Mouse (Mus musculus) natural killer cell, adult 2 months (primary cell): ENCODE data around the gene Platr17.

Source experiments
- DNase-seq, 2 experiments: peaks; one replicate each; pipeline ENCODE4 v3.0.0; 2022; ENCODE audit warnings: low spot score in 2 of 2

The Platr17 gene

DNA sequence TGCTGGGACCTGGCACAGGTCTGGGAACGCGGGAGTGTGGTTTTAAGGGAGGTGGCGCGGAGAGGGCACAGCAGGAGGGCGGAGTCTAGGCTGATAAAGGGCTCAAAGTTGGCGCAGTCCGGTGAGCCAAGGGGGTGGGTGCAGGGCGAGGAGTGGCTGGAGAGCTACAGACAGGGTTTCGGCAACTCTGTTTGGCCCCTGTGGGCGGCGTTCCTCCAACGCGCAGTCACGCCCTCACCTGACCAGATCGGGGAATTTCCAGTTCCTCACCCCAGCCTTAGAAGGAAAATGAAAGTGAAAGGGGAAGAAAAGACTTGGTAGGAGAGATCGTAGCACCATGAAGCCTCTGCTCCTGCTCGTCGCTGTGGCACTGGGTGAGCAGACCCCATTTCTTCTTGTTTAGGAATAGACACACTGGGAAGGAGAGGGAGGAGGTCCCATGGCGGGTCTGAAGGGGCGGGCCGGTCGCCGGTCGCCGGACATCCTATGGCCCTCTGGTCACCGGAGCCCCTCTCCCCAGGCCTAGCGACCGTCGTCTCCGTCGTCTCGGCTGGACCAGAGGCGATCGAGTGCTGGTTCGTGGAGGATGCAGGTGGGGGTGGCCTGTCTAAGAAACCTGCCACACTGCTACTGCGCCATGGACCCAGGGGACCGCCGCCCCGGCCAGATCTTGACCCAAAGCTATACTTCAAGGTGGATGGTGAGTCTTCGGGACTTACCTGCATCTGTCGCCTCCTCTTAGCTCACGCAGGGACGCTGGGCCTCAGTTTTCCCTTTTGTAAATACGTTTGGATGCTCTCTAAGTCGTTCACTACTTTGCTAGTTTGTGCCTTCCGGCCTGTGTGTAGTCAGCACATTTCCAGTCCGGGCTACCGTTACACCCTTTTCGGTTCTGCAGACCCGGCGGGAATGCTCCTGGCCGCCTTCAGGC, 14.7 kb downstream of the Platr17 start:
- DNase-seq = peak; percentile 94 to 95

DNA sequence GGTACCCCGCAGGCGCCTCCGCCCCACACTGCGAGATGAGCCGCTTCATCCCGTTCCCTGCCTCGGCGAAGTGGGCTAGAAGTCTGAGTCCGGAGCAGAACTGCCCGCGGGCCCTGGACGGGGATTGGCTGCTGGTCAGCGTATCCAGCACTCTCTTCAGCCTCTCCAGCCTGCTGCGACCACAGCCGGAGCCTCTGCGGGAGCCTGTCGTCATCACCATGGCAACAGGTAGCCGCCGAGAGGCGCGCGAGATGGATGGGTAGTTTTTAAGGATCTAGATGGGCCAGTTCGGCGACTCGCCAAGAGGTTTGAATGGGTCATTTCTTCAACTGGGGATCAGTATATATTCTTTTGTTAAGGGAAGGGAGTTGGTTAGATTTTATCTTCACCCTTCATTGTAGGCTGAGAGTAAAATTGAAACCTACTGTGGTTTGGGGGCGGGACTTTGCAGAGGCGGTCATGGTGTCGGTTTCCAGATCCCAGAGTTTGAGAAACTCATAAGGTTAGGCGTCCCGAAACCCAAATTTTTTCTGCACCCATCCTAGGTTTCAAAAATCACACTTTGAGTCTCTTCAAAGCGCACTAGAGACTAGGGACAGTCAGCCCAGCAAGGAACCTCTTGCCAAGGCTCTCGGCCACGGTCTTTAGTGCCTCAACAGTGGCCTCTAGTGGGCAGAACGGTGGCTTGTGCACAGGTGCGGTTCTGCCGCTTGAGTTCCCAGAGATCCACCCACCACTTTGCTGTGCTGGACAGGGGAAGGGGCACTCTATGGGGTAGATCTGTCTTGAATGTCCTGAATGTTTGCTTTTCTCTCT, 15.6 kb downstream of the Platr17 start:
- DNase-seq = peak; percentile 82 to 86

DNA sequence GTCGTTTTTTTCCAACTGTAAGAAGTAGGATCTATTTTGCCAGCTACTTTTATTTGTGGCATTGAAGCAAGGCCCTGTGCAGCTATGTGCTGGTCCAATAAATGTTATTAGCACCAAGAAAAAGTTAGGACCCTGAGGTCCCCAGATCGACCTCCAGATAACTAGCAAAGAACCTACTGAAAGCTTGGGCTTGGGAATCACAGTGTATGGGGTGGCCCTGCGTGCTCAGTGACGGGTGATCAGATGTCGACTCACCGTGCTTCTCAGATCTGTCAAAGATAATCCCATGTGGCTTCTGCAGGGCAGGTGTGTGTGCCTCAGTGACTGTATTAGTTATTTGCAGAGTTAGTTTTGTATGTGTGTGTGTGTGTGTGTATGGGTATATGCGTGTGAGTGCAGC, 16.4 kb downstream of the Platr17 start:
- DNase-seq = no peak

DNA sequence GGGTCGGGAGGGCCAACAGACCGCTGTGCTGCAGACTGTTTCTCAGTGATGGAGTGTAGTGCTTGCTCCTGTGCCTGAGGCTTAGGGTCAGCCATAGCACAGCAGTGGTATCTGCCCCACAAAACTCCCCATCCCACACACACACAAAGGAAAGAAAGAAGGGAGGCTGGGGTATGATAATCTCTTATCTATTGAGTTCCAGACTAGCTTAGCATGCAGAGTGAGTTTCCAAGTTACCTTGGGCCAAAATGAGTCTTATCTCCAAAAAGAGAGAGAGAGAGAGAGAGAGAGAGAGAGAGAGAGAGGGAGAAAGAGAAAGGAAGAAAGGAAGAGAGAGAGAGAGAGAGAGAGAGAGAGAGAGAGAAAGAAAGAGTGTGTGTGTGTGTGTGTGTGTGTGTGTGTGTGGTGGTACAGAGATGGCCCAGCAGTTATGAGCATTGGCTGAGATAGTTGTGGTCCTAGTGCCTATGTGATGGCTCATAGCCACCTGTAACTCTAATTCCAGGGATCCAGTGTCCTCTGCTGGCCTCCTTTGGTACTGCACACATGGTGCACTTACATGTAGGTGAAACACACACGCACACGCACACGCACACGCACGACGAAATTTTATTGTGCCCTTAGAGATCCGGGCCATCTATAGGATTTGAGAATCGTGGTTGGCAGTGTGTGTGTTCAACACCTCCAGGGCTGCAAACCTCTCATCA, 19.8 kb downstream of the Platr17 start:
- peak; percentile 58 to 76 for DNase-seq

DNA sequence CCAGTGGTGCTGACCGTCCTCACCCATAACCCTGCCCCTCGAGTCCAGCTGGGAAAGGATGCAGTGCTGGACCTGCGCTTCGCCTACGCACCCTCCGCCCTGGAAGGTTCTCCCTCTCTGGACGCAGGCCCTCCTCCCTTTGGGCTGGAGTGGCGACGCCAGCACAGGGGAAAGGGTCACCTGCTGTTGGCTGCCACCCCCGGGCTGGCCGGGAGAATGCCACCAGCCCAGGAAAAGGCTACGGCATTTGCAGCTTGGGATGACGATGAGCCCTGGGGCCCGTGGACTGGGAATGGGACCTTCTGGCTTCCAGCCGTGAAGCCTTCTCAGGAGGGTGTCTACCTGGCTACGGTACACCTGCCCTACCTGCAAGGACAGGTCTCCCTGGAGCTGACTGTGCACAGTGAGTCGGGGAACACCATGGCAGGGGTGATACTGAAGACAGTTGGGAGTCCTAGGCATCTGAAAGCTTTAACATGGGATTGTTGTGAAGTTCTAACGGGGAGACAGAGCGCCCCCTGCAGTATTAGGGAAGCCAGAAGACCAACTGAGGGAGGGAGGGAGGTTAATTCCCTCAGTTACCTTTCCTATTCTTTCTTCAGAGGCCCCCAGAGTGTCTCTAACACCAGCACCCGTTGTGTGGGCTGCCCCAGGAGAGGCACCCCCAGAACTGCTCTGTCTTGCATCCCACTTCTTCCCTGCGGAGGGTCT, 20.6 kb downstream of the Platr17 start:
- no peak for DNase-seq

DNA sequence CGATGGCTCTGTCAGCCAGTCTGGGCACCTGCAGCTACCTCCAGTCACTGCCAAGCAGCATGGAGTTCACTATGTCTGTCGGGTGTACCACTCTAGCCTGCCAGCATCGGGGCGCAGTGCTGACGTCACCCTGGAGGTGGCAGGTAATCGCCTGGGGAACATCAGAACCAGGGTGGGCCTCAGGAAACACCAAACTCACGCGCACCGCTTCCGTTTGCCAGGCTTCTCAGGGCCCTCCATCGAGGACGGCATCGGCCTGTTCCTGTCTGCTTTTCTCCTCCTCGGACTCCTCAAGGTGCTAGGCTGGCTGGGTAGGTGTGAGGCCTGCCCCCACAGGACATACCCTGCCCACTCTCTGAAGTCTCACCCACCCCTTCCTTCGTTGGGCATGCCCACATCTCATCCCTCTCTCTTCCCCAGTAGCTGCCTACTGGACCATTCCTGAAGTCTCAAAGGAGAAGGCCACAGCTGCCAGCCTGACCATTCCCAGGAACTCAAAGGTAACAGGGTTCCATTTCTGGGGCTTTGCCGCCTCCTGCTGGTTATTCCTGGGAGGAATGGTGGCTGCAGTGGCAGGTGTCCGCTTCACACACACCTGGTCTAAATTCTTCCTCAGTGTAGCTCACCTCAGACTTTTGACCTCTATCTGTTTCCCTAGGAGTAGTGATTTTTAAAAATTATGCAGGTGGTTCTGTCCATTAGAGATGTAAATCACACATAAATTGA, 21.4 kb downstream of the Platr17 start:
- DNase-seq = no peak

DNA sequence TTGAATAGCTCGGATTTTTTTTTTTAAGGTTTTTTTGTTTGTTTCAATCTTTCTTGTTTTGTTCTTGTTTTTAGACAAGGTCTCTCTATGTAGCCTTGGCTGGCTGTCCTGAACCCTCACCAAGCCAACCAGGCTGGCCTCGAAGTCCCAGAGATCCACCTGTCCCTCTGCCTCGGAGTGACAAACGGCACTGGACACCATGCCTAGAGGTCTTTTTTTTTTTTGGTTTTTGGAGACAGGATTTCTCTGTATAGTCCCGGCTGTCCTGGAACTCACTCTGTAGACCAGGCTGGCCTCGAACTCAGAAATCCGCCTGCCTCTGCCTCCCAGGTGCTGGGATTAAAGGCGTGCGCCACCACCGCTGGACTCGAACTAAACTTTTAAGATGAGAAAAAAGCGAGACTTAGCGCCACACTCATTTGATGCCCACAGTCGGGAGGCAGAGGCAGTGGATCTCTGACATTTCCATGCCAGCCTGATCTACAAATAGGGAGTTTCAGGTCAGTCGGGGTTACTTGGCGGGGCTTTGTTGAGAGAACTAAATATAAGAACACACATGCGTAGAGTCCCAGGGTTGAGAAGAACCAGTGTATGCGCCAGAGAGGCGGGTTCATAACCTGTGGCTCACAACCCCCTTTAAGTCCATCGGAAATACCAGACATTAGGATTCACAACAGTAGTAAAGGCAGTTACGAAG, 23.5 kb downstream of the Platr17 start:
- DNase-seq = no peak

DNA sequence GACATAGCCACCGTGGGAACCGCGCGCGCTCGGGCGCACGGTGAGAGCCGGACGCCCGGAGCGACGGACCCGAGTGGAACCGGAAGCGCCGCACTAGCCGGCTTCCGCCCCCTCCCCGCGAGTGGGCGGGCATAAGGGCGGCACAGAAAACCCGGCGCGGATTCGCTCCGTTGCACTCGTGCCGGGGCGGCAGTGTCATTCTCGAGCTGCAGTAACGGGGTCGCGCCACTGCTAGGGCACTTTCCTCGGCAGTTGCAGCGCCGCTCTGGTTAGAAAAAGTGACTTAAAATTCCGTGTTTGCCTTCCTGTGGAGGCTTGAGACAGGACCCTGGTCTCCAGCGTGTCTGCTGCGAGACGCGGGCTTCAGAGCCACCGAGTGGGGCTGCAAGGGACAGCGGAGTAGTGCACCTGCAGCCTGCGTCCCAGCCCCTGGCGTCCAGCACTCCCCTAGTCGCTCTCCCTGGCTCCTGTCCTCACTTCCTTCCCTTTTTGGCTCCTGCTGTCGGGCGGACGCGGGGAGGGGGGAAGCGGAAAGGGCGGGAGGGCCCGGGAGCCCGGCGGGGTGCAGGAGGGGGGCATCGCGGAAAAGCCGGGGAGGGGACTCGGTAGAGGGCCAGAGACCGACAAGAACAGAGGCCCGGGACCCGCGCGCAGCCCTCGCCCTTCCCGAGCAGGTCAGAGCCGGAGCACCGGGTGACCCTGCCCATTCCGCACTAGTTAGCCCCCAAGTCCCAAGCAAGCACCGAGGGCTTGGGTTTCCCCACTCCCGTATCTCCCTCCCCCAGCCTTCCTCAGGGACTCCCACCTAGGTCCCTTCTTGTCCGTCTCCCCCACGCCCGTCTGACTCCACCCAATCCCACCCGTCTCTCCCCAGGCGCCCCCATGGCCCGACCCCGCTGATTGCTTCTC, 24.7 kb downstream of the Platr17 start, which contains the start of gene Rgl2:
TSS of gene Rgl2 (plus strand) at position 173 of the 909 bp plus-strand sequence.
- DNase-seq = peak; percentile 89 to 93

DNA sequence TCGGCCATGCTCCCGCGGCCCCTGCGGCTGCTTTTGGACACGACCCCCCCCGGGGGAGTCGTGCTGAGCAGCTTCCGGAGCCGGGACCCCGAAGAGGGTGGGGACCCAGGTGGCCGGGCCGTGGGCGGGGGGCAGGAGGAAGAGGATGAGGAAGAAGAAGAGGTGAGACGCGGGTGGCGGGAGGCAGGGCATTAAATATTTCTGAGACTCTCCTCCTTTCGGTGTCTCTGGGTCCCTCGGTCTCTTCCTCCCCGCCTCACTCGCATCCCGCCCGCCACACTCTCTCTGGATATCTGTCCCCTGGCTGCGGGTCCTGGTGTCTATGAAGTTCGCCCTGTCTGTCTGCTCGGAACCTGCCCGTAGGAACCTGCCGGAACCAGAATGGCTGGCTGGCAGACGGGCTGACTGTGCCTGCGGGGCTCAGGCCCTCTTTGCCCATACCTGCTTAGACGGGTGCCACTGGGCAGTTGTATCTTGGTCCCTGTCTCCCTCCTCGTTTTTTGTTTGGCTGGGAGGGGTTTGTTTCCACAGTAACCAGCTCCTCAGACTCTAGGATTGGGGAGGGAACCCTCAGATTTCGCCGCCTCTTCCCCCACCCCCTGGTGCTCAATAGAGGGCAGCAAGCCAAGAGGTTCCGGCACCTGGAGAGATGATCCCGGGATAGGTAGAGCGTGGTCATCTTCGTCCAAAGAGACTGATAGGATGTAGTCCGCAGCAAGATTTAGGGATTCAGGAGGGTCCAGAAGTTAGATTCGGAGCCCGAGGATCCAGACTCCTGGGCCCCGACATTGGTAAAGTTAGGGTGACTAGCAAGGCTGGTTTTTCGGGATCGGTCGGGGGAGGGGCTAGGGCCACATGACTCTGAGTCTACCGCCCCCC, 25.6 kb downstream of the Platr17 start:
- no peak for DNase-seq

DNA sequence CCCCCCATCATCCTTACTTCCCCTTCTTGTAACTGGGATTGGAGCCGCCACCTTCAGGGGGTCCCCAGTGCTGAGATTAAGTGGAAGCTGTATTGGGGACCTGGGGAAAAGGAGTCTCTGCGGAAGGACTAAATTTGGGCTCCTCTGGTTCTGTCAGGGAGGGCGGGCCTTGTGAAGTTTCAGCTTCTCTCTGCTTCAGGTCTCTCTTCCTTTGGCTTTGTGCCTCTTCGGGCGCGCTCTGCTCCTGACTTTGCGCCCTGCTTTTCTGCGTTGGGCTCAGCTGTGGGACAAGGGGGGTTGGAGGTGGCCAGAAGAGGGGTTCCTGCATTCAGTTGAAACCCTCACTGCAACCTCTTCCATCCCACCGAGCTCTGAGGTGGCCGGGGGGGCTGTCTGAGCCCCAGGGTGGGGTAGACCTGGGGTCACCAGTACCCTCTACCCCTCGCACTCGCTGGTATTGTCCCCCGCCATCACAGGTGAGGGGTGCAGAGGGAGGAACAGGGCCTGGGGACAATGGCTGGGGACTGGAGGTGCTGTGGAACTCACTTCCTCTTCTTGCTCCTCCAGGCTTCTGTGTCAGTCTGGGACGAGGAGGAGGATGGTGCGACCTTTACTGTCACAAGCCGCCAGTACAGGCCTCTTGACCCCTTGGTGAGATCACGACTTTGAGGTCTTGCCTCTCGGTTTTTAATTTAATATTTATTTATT, 26.4 kb downstream of the Platr17 start:
- no peak for DNase-seq

DNA sequence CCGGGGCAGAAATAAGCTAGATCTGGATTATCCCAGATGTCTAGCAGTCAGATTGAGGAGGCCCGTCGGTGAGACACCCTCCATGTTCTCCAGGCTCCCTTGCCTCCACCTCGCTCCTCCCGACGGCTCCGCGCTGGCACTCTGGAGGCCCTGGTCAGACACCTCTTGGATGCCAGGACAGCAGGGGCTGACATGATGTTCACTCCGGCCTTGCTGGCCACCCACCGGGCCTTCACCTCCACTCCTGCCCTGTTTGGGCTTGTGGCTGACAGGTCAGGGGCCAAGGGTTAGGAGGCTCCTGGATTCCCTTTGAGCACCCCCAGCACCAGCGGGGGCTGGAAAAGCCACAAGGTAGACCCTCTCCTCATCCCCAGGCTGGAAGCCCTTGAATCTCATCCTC, 27.0 kb downstream of the Platr17 start:
- DNase-seq = no peak

DNA sequence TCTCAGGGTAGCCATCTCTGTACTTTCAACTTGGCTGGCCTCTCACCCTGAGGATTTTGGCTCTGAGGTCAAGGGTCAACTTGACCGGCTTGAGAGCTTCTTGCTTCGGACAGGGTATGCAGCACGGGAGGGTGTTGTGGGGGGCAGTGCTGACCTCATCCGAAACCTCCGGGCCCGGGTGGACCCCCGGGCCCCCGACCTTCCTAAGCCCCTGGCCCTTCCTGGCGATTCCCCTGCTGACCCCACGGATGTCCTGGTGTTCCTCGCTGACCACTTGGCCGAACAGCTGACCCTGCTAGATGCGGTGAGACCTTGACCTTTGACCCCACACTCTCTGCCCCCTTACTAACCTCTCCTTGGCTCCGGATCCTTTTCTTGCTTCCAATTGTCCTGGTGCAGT, 27.5 kb downstream of the Platr17 start:
- no peak for DNase-seq

DNA sequence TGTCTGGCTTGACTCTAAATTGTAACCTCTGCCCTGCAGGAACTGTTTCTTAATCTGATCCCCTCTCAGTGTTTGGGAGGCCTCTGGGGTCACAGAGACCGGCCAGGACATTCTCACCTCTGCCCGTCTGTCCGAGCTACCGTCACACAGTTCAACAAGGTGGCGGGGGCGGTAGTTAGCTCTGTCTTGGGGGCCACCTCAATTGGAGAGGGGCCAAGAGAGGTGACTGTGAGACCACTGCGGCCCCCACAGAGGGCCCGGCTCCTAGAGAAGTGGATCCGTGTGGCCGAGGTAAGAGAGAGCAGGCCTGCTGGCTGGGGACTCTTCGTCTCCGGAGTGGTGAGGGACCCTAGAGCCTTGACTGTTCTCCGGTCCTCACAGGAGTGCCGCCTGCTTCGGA, 28.0 kb downstream of the Platr17 start:
- no peak for DNase-seq

DNA sequence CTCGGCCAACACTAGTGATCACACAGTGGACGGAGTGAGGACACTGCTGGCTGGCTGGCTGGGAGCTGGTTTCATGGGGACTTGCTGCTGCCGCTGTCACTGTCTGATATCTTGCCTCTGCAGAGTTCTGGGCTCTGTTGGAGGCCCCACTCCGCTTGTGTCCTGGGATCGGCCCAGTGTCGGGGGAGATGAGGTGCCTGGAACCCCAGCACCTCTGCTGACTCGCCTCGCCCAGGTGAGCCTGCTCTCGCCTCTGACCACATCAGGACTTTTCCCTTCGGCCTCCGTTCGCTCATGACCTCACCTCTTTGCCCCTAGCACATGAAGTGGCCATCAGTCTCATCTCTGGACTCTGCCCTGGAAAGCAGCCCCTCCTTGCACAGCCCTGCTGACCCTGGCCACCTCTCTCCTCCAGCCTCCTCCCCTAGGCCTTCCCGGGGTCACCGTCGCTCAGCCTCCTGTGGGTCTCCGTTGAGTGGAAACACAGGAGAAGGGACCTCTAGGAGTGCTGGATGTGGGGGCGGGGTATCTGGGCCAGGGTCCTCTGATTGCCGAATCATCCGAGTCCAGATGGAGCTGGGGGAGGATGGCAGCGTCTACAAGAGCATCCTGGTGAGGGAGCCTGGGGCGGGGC, 30.6 kb downstream of the Platr17 start:
- no peak for DNase-seq

DNA sequence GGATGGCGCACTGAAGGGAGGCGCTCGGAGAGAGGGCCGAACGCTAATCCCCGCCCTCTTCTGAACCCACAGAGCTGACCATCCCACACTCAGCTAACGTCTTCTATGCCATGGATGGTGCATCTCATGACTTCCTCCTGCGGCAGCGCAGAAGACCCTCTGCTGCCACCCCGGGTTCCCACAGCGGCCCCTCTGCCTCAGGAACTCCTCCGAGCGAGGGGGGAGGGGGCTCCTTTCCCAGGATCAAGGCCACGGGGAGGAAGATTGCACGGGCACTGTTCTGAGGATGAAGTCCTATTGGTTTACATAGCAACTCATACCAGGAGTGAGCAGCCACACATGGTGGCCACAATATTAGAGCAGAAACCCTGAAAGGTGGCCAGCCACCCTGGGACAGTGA, 32.1 kb downstream of the Platr17 start:
- no peak for DNase-seq

DNA sequence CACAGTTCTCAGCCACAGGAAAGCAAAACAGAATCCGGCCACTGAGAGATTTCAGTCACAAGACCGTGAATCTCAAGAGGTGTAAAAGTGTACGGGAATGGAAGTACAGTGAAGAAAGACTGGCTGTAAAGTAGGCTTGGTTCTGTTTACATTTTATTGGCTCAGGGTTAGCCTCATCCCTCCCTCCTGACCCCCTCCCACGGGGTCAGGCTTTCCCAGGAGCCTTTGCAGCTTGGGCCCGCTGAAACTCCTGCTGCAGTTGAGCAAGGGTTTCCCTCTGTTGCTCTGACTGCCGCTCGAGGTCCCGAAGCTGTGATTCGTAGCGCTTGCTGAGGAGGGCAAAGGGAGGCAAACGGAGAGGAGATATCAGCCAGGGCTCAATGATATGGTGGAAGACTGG, 33.8 kb downstream of the Platr17 start:
- no peak for DNase-seq

DNA sequence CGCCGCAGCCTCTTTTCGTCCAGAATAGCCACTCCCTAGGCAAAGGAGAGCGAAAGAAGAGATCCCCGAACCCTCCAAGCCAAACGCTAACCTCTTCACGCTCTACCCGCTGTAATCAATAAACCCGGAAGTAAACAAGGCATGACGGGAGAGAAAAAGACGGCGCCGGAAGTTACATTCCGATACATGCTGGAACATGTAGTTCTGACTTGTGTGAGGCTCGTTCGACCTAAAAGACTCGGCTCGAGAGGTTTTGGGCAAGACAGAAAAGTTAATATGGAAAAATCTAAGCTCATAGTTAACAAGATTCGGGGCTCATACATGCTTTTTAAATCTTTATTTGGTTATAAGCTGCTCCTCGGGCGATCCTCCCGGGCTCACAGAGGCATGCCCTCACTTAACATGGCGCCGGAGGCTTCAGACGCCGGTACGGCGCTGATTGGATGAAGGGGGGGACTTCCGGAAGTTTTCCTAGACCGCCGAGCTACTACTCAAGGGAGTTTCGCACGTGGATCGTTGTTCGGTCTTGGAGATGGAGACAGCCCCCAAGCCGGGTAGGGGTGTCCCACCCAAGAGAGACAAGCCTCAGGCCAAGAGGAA, 35.4 kb downstream of the Platr17 start, which contains the start of the genes Pfdn6 and Wdr46:
TSS of gene Pfdn6 (minus strand) at position 138 of the 600 bp plus-strand sequence.
TSS of gene Wdr46 (plus strand) at position 455 of the 600 bp plus-strand sequence.
- DNase-seq = peak; percentile 80 to 82
